Mouse (Mus musculus): ENCODE results near the gene Dmwd. TPM values are rescaled to one million over a fixed set of nuclear protein-coding genes. Genes with fewer than 3 reads are reported as not detected.
A peak's percentile ranks its signal among the peaks of the same experiment; 100 is the strongest.

Dmwd gene
- 10.2 and 12.8 TPM in 2 replicates for polyA plus RNA-seq (2014; fragmentation: Nextera tagmentation; extraction: Ambion mirVana)

DNA sequence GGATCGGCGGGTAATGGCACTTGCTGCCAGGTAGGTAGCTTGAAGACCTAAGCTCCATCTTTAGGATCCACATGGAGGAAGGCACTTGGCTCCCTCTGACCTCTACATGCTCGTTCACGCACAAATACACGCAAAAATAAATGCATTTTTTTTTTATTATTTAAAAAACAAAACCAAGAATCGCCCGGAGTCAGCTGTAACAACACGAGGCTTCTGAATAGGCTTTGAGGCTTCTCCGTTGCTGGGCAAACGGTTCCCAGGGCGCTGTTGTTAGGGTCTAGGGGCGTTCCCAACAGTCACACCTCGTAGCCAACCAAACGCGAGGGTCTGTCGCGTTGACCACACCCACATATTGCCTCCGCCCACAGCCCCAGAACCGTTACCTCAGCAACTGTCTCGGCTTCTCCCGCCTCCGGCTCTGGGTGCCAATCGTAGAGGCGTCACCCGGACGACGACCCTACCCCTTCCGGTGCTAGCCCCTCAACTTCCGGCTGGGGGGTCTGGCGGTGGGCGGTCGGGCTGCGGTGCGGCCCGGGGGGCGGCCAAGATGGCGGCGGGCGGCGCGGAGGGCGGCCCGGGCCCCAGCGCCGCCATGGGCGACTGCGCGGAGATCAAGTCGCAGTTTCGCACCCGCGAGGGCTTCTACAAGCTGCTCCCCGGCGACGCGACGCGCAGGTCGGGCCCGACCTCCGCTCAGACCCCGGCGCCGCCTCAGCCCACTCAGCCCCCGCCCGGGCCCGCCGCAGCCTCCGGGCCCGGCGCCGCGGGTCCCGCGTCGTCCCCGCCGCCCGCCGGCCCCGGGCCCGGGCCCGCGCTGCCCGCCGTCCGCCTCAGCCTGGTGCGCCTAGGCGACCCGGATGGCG, at the start of gene Dmwd:
Dmwd (plus strand) TSS at position 505 of the 863 bp plus-strand sequence.
- H3K4me1 ChIP-seq (replicated peaks; ENCODE audit: control insufficient read depth, insufficient read depth, low read length) = peaks cover 24% of the 10 kb centered on the region
- H3K9me3 ChIP-seq (ENCODE audit: control insufficient read depth, low read length) = no peaks in the 10 kb centered on the region
- H3K4me2 ChIP-seq = peak within 1 kb of the TSS; percentile 96
- WGBS = under 1% methylated on average over 88 of the region's 91 CpGs
- ATAC-seq (replicated peaks; ENCODE audit: low FRiP score) (peak; percentile 97), DNase-seq (ENCODE audit: low spot score) (peak; percentile 98)
- peaks cover 7% of the 10 kb centered on the region; the same call in 1 of the 2 replicates for H3K27me3 ChIP-seq (replicated peaks; ENCODE audit: control insufficient read depth, insufficient read depth, low read length)
- peak within 1 kb of the TSS; percentile 78 for H3K27ac ChIP-seq (ENCODE audit: low read depth, low read length)
- peak within 1 kb of the TSS; percentile 96 for H3K4me3 ChIP-seq (ENCODE audit: low read depth, low read length)
- H3K36me3 ChIP-seq (ENCODE audit: control insufficient read depth, insufficient read depth, low read length) = peaks cover 25% of the 10 kb centered on the region
- peak within 1 kb of the TSS; percentile 93 for H3K9ac ChIP-seq (ENCODE audit: low read depth, low read length)

DNA sequence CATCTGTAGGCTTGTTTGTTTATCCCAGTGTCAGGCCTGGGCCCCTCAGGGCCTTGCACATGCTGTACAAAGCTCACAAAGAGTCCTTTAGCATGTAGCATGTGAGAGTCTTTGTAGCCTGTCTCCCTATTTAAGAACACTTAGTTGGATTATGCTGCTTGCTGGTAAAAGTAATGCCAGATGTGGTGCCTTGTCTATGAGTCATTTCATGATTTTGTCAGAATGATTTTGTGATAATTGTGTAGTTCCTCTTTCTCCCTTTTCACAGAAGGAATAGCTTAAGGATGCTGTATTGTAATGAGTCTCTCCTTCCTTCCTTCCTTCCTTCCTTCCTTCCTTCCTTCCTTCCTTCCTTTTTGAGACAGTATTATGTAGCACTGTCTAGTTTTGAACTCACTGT, 48.0 kb upstream of the Dmwd start:
- Histone ChIP-seq H3K27ac (ENCODE audit: low read depth, low read length) (no peak overlapping the region), H3K4me3 (ENCODE audit: low read depth, low read length) (no peak overlapping the region), H3K27me3 (replicated peaks; ENCODE audit: control insufficient read depth, insufficient read depth, low read length) (peaks cover 7% of the 10 kb centered on the region), H3K9ac (ENCODE audit: low read depth, low read length) (no peak overlapping the region), H3K4me1 (replicated peaks; ENCODE audit: control insufficient read depth, insufficient read depth, low read length) (peaks cover 22% of the 10 kb centered on the region), H3K4me2 (no peak overlapping the region), H3K36me3 (ENCODE audit: control insufficient read depth, insufficient read depth, low read length) (peaks cover 34% of the 10 kb centered on the region), H3K9me3 (ENCODE audit: control insufficient read depth, low read length) (no peaks in the 10 kb centered on the region)
- DNase-seq (ENCODE audit: low spot score) (no peak), ATAC-seq (replicated peaks; ENCODE audit: low FRiP score) (no peak)

DNA sequence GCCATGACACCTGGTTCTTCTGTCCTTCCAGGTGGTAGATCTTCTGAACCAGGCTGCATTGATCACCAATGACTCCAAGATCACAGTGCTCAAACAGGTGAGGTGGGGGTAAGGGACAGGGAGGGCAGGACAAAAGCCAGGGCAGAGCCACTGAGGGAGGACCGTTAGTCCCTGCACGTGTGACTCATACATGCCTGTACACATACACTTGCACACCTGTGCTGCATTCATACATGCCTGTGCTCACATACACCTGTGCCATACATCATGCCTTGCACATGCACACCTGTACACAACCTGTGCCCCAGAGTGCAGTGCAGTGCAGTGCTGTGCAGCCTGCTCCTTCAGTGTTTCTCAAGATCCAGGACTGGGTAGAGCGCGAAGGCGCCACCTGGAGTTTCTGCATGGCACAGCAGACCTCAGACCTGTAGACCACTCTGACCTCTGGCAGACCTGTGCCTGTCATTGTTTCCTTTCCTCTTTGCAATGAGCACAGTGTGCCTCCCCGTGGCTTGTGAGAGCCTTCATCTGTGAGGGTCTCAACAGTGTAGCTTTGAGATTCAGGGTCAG, 46.9 kb upstream of the Dmwd start:
- peaks cover 16% of the 10 kb centered on the region for H3K4me1 ChIP-seq (replicated peaks; ENCODE audit: control insufficient read depth, insufficient read depth, low read length)
- no peak overlapping the region for H3K4me3 ChIP-seq (ENCODE audit: low read depth, low read length)
- no peak overlapping the region for H3K9ac ChIP-seq (ENCODE audit: low read depth, low read length)
- H3K27me3 ChIP-seq (replicated peaks; ENCODE audit: control insufficient read depth, insufficient read depth, low read length) = no peaks in the 10 kb centered on the region
- peak; percentile 55 for ATAC-seq (replicated peaks; ENCODE audit: low FRiP score)
- H3K9me3 ChIP-seq (ENCODE audit: control insufficient read depth, low read length) = no peaks in the 10 kb centered on the region
- DNase-seq (ENCODE audit: low spot score) = no peak
- no peak overlapping the region for H3K27ac ChIP-seq (ENCODE audit: low read depth, low read length)
- H3K4me2 ChIP-seq = no peak overlapping the region
- 67% methylated on average over 6 of the region's 6 CpGs for WGBS
- H3K36me3 ChIP-seq (ENCODE audit: control insufficient read depth, insufficient read depth, low read length) = peaks cover 41% of the 10 kb centered on the region

DNA sequence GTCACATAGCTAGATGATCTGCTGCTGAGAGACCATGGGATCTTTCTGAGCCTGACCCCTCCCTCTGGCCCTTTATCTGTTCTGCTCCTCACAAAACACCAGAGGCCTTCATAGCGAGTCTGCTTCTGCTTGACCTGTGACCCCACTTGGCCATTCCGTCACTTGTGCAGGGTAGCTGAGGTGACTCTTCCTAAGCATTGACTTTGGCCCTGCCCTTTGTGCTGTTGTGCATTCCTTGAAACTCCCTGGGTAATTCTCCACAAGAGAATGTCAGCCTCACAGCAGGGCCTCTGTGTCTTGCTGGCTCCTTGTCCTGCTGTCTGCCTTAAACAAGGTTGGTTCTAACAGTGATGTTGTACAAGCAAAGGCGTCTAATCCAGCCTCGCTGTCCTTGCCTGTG, 44.4 kb upstream of the Dmwd start:
- no peak overlapping the region for H3K9ac ChIP-seq (ENCODE audit: low read depth, low read length)
- ATAC-seq (replicated peaks; ENCODE audit: low FRiP score) = no peak
- H3K4me3 ChIP-seq (ENCODE audit: low read depth, low read length) = no peak overlapping the region
- H3K4me2 ChIP-seq = no peak overlapping the region
- H3K4me1 ChIP-seq (replicated peaks; ENCODE audit: control insufficient read depth, insufficient read depth, low read length) = peaks cover 3% of the 10 kb centered on the region
- no peak overlapping the region for H3K27ac ChIP-seq (ENCODE audit: low read depth, low read length)
- DNase-seq (ENCODE audit: low spot score) = no peak
- WGBS = 84% methylated on average over 4 of the region's 4 CpGs
- no peaks in the 10 kb centered on the region for H3K27me3 ChIP-seq (replicated peaks; ENCODE audit: control insufficient read depth, insufficient read depth, low read length)
- H3K9me3 ChIP-seq (ENCODE audit: control insufficient read depth, low read length) = no peaks in the 10 kb centered on the region
- H3K36me3 ChIP-seq (ENCODE audit: control insufficient read depth, insufficient read depth, low read length) = peaks cover 61% of the 10 kb centered on the region

- 96% methylated on average over 6 of the region's 6 CpGs for WGBS
- H3K4me1 ChIP-seq (replicated peaks; ENCODE audit: control insufficient read depth, insufficient read depth, low read length) = no peaks in the 10 kb centered on the region
These were observed 31.4 kb upstream of the Dmwd start for GRCm38 (mm10) chr7:19044616-19045015.

DNA sequence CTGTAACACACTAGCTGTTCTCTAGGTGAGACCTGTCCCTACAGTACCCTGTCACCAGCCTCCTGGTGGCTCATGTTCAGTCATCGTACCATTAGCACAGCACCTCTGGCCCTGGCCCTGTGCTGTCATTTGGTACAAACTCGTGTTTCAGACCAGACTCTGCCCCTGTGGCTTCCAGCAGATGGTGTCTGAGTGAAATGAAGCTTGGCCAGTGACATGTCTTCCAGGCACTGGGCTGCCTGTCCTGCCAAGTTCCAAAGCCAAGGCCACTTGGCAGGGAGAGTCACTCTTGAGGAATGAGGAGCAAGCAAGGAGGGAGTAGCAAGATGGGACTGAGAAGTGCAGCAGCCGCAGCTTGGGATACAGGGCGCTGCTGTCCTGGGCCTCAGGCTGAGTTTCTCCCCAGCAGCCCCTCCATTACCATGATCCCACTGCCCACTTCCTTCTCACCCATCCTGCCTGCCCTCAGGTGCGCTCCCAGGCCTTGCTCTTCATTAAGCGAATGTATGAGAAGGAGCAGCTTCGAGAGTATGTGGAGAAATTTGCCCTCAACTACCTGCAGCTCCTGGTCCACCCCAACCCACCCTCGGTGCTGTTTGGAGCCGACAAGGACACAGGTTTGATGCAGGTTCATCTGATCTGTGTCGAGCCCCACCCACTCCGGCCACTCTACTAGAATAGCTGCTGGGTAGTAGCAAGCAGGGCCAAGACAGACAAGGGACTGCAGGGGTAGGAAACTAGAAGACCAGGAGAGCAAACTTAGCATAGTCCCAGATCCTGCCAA, 29.5 kb upstream of the Dmwd start:
- no peak overlapping the region for H3K4me3 ChIP-seq (ENCODE audit: low read depth, low read length)
- WGBS = 88% methylated on average over 11 of the region's 11 CpGs
- ATAC-seq (replicated peaks; ENCODE audit: low FRiP score) = peak; percentile 22; the same call in 1 of the 2 replicates

More at GRCm38 (mm10) chr7:19044616-19045015, 31.4 kb upstream of the Dmwd start:
- no peaks in the 10 kb centered on the region for H3K27me3 ChIP-seq (replicated peaks; ENCODE audit: control insufficient read depth, insufficient read depth, low read length)
- no peak overlapping the region for H3K4me3 ChIP-seq (ENCODE audit: low read depth, low read length)
- H3K9ac ChIP-seq (ENCODE audit: low read depth, low read length) = no peak overlapping the region
- no peak overlapping the region for H3K27ac ChIP-seq (ENCODE audit: low read depth, low read length)
- H3K4me2 ChIP-seq = no peak overlapping the region
- H3K9me3 ChIP-seq (ENCODE audit: control insufficient read depth, low read length) = no peaks in the 10 kb centered on the region
- DNase-seq (ENCODE audit: low spot score) = no peak
- peaks cover 90% of the 10 kb centered on the region for H3K36me3 ChIP-seq (ENCODE audit: control insufficient read depth, insufficient read depth, low read length)
- ATAC-seq (replicated peaks; ENCODE audit: low FRiP score) = no peak

GRCm38 (mm10) chr7:19048006-19048527, 28.0 kb upstream of the Dmwd start:
- Histone ChIP-seq H3K9ac (ENCODE audit: low read depth, low read length) (no peak overlapping the region), H3K36me3 (ENCODE audit: control insufficient read depth, insufficient read depth, low read length) (peaks cover 74% of the 10 kb centered on the region), H3K27ac (ENCODE audit: low read depth, low read length) (no peak overlapping the region), H3K4me1 (replicated peaks; ENCODE audit: control insufficient read depth, insufficient read depth, low read length) (no peaks in the 10 kb centered on the region), H3K9me3 (ENCODE audit: control insufficient read depth, low read length) (no peaks in the 10 kb centered on the region), H3K27me3 (replicated peaks; ENCODE audit: control insufficient read depth, insufficient read depth, low read length) (no peaks in the 10 kb centered on the region), H3K4me2 (no peak overlapping the region), H3K4me3 (ENCODE audit: low read depth, low read length) (no peak overlapping the region)
- 83% methylated on average over 14 of the region's 14 CpGs for WGBS
- no peak for DNase-seq (ENCODE audit: low spot score)
- no peak for ATAC-seq (replicated peaks; ENCODE audit: low FRiP score)

More for the DNA sequence above, 29.5 kb upstream of the Dmwd start:
- Histone ChIP-seq H3K36me3 (ENCODE audit: control insufficient read depth, insufficient read depth, low read length) (peaks cover 86% of the 10 kb centered on the region), H3K4me1 (replicated peaks; ENCODE audit: control insufficient read depth, insufficient read depth, low read length) (no peaks in the 10 kb centered on the region), H3K4me2 (no peak overlapping the region), H3K27me3 (replicated peaks; ENCODE audit: control insufficient read depth, insufficient read depth, low read length) (no peaks in the 10 kb centered on the region), H3K9me3 (ENCODE audit: control insufficient read depth, low read length) (no peaks in the 10 kb centered on the region), H3K27ac (ENCODE audit: low read depth, low read length) (no peak overlapping the region), H3K9ac (ENCODE audit: low read depth, low read length) (no peak overlapping the region)
- DNase-seq (ENCODE audit: low spot score) = no peak

DNA sequence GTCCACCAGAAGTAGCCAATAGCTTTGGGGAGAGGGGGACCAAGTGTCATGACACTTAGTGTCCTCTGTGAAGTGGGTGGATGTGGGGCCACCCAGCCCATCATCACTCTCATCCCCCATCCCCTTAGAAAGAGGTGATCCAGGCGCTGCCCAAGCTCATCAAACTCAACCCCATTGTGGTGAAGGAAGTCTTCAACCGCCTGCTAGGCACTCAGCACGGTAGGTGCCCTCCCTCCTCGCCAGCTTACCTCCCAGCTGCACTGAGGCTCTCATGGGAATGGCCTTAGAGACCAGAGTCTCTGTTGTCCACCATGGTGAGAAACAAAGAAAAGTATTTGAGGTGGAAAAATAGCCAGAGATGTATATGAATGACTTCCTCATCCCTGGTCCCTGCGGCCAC, 26.8 kb upstream of the Dmwd start:
- Histone ChIP-seq H3K4me2 (no peak overlapping the region), H3K36me3 (ENCODE audit: control insufficient read depth, insufficient read depth, low read length) (peaks cover 67% of the 10 kb centered on the region), H3K4me1 (replicated peaks; ENCODE audit: control insufficient read depth, insufficient read depth, low read length) (no peaks in the 10 kb centered on the region), H3K27me3 (replicated peaks; ENCODE audit: control insufficient read depth, insufficient read depth, low read length) (no peaks in the 10 kb centered on the region), H3K9ac (ENCODE audit: low read depth, low read length) (no peak overlapping the region), H3K27ac (ENCODE audit: low read depth, low read length) (no peak overlapping the region), H3K4me3 (ENCODE audit: low read depth, low read length) (no peak overlapping the region), H3K9me3 (ENCODE audit: control insufficient read depth, low read length) (no peaks in the 10 kb centered on the region)
- ATAC-seq (replicated peaks; ENCODE audit: low FRiP score) (no peak), DNase-seq (ENCODE audit: low spot score) (no peak)
- 86% methylated on average over 5 of the region's 5 CpGs for WGBS
